Mouse (Mus musculus): ENCODE data around the gene Gm21818.
"Not testable (repeated sequence)": the region's sequence is repeated elsewhere in the genome, so short reads cannot be mapped to it uniquely, and the experiment has no call there.

DNA sequence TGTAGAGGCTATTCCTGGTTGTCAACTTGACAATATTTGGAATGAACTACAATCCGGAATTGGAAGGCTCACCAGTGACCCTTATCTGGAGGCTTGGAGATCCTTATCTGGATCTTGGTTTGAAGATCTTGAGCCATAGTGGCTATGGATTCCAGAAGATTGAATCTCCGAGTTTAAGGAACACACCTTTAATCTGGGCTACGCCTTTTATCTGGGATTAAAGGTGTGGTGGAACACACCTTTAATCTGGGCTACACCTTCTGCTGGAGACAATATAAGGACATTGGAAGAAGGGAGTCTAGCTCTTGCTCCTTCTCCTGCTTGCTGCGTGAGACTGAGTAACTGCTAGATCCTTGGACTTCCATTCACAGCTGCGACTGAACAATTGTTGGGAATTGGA is 32.3 kb upstream of the Gm21818 start, which contains the start of gene Gm20767:
- TF ChIP-seq POLR2A (IDR thresholded peaks at IDR 0.05; ENCODE audit: low read depth, low read length); CTCF (conservative IDR thresholded peaks at IDR 0.05; ENCODE audit: insufficient read depth, insufficient read length, low read depth, low read length): not testable (repeated sequence)

Data from kidney, adult 2 months (tissue).